Mouse (Mus musculus): ENCODE data around the gene Aqp3. TPM values are rescaled to one million over a fixed set of nuclear protein-coding genes. Genes with fewer than 3 reads are reported as not detected.

Aqp3 gene
- polyA plus RNA-seq, 1 experiment, result not detected

- Histone ChIP-seq H3K4me1 (ENCODE audit: control insufficient read depth, insufficient read depth, low read length) (no peaks in the 10 kb centered on the region), H3K4me3 (ENCODE audit: insufficient read depth, low read length) (no peak overlapping the region), H3K27ac (ENCODE audit: insufficient read depth, low read length) (no peak overlapping the region)
- TF ChIP-seq CTCF (IDR thresholded peaks at IDR 0.05; ENCODE audit: extremely low read depth, insufficient read depth, low read length) (no peak), POLR2A (IDR thresholded peaks at IDR 0.05; ENCODE audit: extremely low read depth, insufficient read depth, low read length) (no peak)
Observed at GRCm38 (mm10) chr4:41051781-41052180, 46.2 kb downstream of the Aqp3 start.

- TF ChIP-seq POLR2A (IDR thresholded peaks at IDR 0.05; ENCODE audit: extremely low read depth, insufficient read depth, low read length) (no peak), CTCF (IDR thresholded peaks at IDR 0.05; ENCODE audit: extremely low read depth, insufficient read depth, low read length) (peak; percentile 83)
- no peaks in the 10 kb centered on the region for H3K4me1 ChIP-seq (ENCODE audit: control insufficient read depth, insufficient read depth, low read length)
- H3K27ac ChIP-seq (ENCODE audit: insufficient read depth, low read length), result no peak overlapping the region
- H3K4me3 ChIP-seq (ENCODE audit: insufficient read depth, low read length), result no peak overlapping the region
Observed at GRCm38 (mm10) chr4:41050726-41051675, 47.0 kb downstream of the Aqp3 start.

- H3K27ac ChIP-seq (ENCODE audit: insufficient read depth, low read length), result no peak overlapping the region
Observed at GRCm38 (mm10) chr4:41048926-41049325, 49.1 kb downstream of the Aqp3 start.

GRCm38 (mm10) chr4:41047524-41048271, 50.3 kb downstream of the Aqp3 start, which contains the start of gene Aqp7:
TSS of gene Aqp7 (minus strand) at chr4:41048139.
- H3K4me1 ChIP-seq (ENCODE audit: control insufficient read depth, insufficient read depth, low read length), result no peaks in the 10 kb centered on the region
- no peak within 1 kb of the TSS for H3K27ac ChIP-seq (ENCODE audit: insufficient read depth, low read length)
- no peak within 1 kb of the TSS for H3K4me3 ChIP-seq (ENCODE audit: insufficient read depth, low read length)
- TF ChIP-seq CTCF (IDR thresholded peaks at IDR 0.05; ENCODE audit: extremely low read depth, insufficient read depth, low read length), result no peak
- no peak for TF ChIP-seq POLR2A (IDR thresholded peaks at IDR 0.05; ENCODE audit: extremely low read depth, insufficient read depth, low read length)

More at GRCm38 (mm10) chr4:41048926-41049325, 49.1 kb downstream of the Aqp3 start:
- Histone ChIP-seq H3K4me1 (ENCODE audit: control insufficient read depth, insufficient read depth, low read length) (no peaks in the 10 kb centered on the region), H3K4me3 (ENCODE audit: insufficient read depth, low read length) (no peak overlapping the region)
- no peak for TF ChIP-seq CTCF (IDR thresholded peaks at IDR 0.05; ENCODE audit: extremely low read depth, insufficient read depth, low read length)
- no peak for TF ChIP-seq POLR2A (IDR thresholded peaks at IDR 0.05; ENCODE audit: extremely low read depth, insufficient read depth, low read length)

- Histone ChIP-seq H3K27ac (ENCODE audit: insufficient read depth, low read length) (no peak overlapping the region), H3K4me3 (ENCODE audit: insufficient read depth, low read length) (no peak overlapping the region), H3K4me1 (ENCODE audit: control insufficient read depth, insufficient read depth, low read length) (no peaks in the 10 kb centered on the region)
- TF ChIP-seq POLR2A (IDR thresholded peaks at IDR 0.05; ENCODE audit: extremely low read depth, insufficient read depth, low read length), result no peak
- no peak for TF ChIP-seq CTCF (IDR thresholded peaks at IDR 0.05; ENCODE audit: extremely low read depth, insufficient read depth, low read length)
Observed at GRCm38 (mm10) chr4:41046254-41046795, 51.7 kb downstream of the Aqp3 start.

- no peak for TF ChIP-seq POLR2A (IDR thresholded peaks at IDR 0.05; ENCODE audit: extremely low read depth, insufficient read depth, low read length)
- no peak for TF ChIP-seq CTCF (IDR thresholded peaks at IDR 0.05; ENCODE audit: extremely low read depth, insufficient read depth, low read length)
- Histone ChIP-seq H3K27ac (ENCODE audit: insufficient read depth, low read length) (no peak overlapping the region), H3K4me3 (ENCODE audit: insufficient read depth, low read length) (no peak overlapping the region)
Observed at GRCm38 (mm10) chr4:41045288-41045687, 52.7 kb downstream of the Aqp3 start.

GRCm38 (mm10) chr4:41043961-41044360, 54.0 kb downstream of the Aqp3 start:
- H3K4me3 ChIP-seq (ENCODE audit: insufficient read depth, low read length), result no peak overlapping the region
- TF ChIP-seq CTCF (IDR thresholded peaks at IDR 0.05; ENCODE audit: extremely low read depth, insufficient read depth, low read length) (no peak), POLR2A (IDR thresholded peaks at IDR 0.05; ENCODE audit: extremely low read depth, insufficient read depth, low read length) (no peak)
- H3K27ac ChIP-seq (ENCODE audit: insufficient read depth, low read length), result no peak overlapping the region
- no peaks in the 10 kb centered on the region for H3K4me1 ChIP-seq (ENCODE audit: control insufficient read depth, insufficient read depth, low read length)

More at GRCm38 (mm10) chr4:41045288-41045687, 52.7 kb downstream of the Aqp3 start:
- no peaks in the 10 kb centered on the region for H3K4me1 ChIP-seq (ENCODE audit: control insufficient read depth, insufficient read depth, low read length)

GRCm38 (mm10) chr4:41042880-41043279, 55.1 kb downstream of the Aqp3 start:
- H3K4me3 ChIP-seq (ENCODE audit: insufficient read depth, low read length), result no peak overlapping the region
- TF ChIP-seq POLR2A (IDR thresholded peaks at IDR 0.05; ENCODE audit: extremely low read depth, insufficient read depth, low read length), result no peak
- TF ChIP-seq CTCF (IDR thresholded peaks at IDR 0.05; ENCODE audit: extremely low read depth, insufficient read depth, low read length), result no peak
- no peaks in the 10 kb centered on the region for H3K4me1 ChIP-seq (ENCODE audit: control insufficient read depth, insufficient read depth, low read length)
- H3K27ac ChIP-seq (ENCODE audit: insufficient read depth, low read length), result no peak overlapping the region

Other genes starting within 250 kb of the Aqp3 start
- 4.2 and 4.3 TPM in 2 replicates for gene B4galt1, start 244.2 kb downstream of the Aqp3 start, polyA plus RNA-seq (2012; rRNA removed)
- gene Spink4, start 178.1 kb downstream of the Aqp3 start, polyA plus RNA-seq (2012; rRNA removed), result 0.73 TPM in 1 of 2 replicates, not detected in the other
- gene Bag1, start 149.9 kb downstream of the Aqp3 start, polyA plus RNA-seq (2012; rRNA removed), result 164 and 177 TPM in 2 replicates
- gene Chmp5, start 149.8 kb downstream of the Aqp3 start, polyA plus RNA-seq (2012; rRNA removed), result 102 and 106 TPM in 2 replicates
- gene Nfx1, start 127.3 kb downstream of the Aqp3 start, polyA plus RNA-seq (2012; rRNA removed), result 84.9 and 87.1 TPM in 2 replicates
- gene Aqp7, start 50.0 kb downstream of the Aqp3 start, polyA plus RNA-seq (2012; rRNA removed), result not detected in 2 replicates
- gene Nol6, start 26.3 kb upstream of the Aqp3 start, polyA plus RNA-seq (2012; rRNA removed), result 71.1 and 73.4 TPM in 2 replicates
- 129 and 134 TPM in 2 replicates for gene Ube2r2, start 37.6 kb upstream of the Aqp3 start, polyA plus RNA-seq (2012; rRNA removed)
- gene Ubap2, start 177.0 kb upstream of the Aqp3 start, polyA plus RNA-seq (2012; rRNA removed), result 21.8 and 26.2 TPM in 2 replicates
- 33.1 and 34.1 TPM in 2 replicates for gene Dcaf12, start 216.7 kb upstream of the Aqp3 start, polyA plus RNA-seq (2012; rRNA removed)